Mouse (Mus musculus) gastrocnemius, adult 8-10 months (tissue): ENCODE measurements around the gene Ap3b1. TPM values are rescaled to one million over a fixed set of nuclear protein-coding genes. Genes with fewer than 3 reads are reported as not detected.
A peak's percentile ranks its signal among the peaks of the same experiment; 100 is the strongest.

Source experiments
- DNase-seq, 2 experiments: peaks; one replicate each; pipeline ENCODE4 v3.0.0; 2022; ENCODE audit warnings: low spot score in 2 of 2
- total RNA-seq, 4 experiments: library from RNA; stranded (reverse); gene quantifications; 2 replicates each; pipeline ENCODE4 v1.2.4; 2022

Ap3b1 gene
- total RNA-seq, 4 experiments from 2014 or later = 23.8 to 25.9 (median 24.7) TPM

DNA sequence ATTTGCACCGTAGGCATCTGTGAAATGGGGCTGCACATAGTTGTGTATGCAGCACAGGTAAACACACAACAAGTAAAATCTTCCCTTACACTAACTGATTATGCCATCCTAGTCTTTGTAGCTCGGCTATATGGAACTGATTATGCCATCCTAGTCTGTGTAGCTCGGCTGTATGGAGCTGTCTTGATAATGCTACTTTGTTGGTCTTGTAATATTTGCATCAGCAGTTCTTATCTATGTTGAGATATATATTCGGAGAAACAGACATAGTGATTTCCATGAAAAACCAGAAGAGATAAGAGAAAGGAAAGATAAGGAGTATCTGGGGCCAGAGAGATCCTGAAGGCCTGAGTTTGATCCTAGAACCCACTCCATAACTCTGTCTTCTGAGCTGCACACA is 178.6 kb downstream of the Ap3b1 start:
- DNase-seq = no peak

- DNase-seq = no peak
Observed at GRCm38 (mm10) chr13:94539851-94540646, 181.3 kb downstream of the Ap3b1 start.

DNA sequence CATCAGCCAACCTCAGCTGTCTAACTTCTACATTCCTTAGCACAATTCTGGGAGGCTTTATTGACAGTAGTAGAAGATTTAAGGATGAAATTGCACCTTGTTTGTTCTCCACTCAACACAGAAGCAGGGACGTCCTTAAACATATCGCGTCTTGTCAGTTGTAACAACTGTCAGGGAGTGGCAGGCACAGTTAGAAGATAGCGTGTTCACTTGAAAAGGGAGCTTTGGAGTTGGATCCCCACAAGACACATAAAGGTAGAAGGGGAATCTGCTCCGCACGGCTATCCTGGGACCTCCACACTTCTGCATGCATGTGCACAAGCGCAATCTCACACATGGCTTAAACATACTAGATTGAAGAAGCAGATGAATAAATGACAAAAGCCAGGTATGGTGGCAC is 183.3 kb downstream of the Ap3b1 start:
- no peak for DNase-seq

DNA sequence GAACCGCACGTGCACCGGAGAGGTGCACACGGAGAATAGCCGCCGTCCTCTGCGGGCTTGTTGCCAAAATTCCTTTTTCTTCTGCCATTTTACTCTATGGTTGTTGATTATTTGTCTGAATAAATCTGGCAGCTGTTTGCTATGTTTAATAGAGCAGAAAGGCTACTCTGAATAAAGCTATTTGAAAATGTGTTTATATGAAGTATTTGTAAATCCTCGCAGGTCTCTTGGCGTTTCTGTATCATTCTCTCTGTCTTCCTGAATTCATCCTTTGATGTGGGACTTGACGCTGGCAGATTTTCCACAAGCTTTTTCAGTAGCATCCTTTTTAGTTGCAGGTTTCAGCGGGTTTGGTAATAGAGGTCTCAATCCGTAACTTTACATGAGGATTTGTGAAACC is 185.5 kb downstream of the Ap3b1 start:
- no peak for DNase-seq

DNA sequence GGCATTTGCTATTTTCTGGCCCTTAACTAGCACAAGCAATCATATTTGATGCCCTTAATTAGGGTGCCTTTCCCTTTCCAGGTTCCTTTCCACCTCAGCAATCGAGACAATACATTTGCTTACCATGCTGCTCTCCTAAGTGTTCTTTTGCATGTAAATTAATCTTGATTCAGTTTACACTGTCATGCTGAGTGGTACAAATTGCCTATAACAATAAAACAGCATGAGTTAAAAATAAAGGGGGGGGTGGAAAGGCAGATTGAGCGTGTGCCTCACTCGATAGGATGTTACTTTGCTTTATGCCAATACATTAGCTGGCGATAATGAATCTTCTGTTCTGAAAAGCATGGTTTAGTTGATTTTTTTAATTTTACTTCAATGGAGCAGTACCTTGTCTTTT is 187.0 kb downstream of the Ap3b1 start:
- DNase-seq = no peak

DNA sequence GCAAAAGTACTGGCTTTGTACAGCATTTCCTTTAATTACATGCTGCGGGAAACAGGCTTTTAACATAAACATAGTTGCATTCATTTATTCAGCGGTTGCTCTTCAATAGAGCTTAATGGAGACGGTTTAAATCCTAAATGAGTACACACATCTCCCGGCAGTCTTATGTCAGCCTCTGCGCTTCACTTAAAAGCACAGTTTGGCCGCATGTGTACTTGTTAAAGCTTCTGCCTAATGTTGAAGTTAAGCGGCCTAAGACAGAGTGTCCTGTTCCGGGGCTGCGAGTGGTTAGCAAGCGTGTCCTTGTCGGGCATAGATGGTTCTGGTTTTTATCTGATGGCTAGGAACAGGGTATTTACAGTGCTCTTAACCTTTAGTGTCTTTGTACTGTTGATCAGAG is 187.5 kb downstream of the Ap3b1 start:
- DNase-seq = no peak

DNA sequence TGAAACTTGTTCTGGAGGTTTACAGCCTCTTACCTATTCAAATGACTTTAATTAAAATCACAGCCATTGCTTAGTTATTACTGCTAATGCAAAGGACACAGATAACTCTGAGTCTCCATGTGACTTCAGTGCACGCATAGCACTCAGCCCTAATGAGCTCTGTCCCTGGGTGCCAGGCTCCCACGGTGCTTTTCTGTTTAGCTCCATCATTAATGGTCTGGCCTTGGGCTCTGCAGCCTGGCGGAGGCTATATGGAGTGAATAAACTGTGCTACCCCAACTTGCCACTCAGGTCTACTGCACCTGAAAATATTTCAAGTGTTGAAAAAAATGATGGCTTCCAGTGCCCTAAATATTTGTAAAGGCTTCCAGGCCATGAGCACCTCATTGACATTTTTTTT is 190.8 kb downstream of the Ap3b1 start:
- no peak for DNase-seq

- no peak for DNase-seq
Observed at GRCm38 (mm10) chr13:94550037-94550436, 191.3 kb downstream of the Ap3b1 start.

GRCm38 (mm10) chr13:94560011-94560410 is 201.3 kb downstream of the Ap3b1 start:
- peak; percentile 42 to 54 for DNase-seq

DNA sequence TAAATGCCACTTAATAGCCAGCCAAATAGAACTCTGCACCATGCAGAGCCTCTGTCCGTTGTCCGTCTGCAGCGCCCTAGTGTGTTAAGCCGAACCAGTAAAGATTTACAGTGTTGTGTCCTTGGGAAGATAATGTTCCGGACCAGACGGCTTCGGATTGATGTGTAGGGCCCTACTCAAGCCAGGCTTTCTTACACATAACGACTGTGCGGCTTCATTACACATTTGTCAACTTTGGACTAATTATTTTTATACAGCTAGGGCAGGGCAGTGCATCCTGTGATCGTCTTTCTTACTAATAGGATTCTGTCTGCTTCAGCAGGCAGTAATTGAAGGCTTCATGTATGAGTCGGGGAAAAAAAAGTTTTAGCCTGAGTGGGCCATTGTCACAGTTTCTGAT is 202.1 kb downstream of the Ap3b1 start:
- no peak for DNase-seq

DNA sequence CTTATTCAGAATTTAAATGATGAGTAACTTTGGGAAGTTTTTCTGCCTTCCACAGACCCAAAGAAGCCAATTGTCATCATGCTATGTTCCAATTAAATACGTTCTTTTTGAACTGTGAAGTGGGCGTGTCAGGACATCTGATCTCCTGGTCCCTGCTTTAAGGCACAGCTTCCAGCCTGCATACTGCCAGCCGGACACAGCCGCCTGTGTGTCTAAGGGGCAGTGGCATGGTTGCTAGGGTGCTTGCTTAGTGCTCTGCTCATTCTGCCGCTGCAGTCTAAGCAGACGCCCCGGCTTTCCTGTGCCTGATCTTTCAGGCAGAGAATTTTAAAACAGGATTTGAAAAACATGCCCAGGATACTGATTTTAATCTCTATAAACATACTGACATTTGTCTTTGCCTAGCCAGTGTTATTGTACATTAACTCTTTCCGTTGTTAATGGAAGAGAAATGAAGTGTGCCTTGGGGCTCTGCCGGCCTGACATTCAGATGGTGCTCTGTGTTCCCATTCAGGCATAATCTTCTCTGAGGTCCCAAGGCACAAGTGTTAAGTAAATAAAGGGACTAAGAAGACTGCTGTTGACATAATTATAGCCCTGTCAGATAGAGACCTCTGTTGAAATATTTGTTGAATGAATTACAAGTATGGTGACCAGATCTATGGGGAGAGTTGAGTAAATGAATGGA is 204.0 kb downstream of the Ap3b1 start:
- no peak for DNase-seq

DNA sequence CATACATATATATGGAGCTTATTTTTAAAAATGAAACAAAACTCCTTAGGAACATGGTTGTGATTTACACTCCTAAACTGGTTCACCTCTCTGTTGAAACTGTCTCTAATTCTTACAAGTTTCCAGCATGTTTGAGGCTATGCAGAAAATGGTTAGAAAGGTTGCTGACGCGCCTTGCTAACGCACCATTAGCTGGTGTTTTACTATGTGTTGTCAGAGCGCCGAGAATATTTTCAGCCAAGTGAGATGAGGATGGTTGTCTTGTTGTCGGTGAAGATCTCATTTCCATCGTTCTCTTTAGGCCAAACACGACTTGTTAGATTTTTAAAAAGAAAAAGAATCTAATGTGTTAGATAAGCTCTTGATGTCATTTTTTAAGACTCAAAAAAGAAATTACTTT is 205.1 kb downstream of the Ap3b1 start:
- no peak for DNase-seq

DNA sequence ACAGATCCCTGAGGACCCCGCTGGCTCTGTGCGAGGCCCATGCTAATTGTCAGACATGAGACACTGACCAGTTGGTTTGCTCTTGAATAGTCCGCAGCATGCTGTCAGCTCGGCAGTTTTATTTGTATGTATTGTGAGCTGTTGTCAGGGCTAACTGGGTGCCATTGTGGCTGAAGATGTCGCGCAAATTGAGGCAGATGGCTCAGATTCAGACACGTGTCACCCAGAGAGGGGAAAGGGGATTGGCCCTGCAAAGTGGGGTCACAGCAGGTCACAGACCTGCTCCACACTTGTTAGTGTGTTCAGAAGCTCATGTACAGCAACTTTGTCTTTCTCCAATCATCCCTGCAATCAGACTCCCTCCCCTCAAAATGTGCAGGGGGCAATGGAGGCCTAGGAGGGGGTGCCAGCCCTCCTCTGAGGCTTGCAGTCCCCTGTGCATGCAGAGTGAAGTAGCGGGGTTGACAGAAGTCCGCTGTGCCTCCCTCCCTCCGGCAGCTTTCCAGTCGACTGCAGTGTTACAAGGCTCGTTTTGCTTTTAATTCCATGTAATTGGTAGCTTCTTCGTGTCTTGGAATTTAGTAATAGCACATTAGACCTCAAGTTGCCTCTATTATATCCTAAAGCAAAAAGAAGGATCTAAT is 205.7 kb downstream of the Ap3b1 start:
- DNase-seq = no peak

DNA sequence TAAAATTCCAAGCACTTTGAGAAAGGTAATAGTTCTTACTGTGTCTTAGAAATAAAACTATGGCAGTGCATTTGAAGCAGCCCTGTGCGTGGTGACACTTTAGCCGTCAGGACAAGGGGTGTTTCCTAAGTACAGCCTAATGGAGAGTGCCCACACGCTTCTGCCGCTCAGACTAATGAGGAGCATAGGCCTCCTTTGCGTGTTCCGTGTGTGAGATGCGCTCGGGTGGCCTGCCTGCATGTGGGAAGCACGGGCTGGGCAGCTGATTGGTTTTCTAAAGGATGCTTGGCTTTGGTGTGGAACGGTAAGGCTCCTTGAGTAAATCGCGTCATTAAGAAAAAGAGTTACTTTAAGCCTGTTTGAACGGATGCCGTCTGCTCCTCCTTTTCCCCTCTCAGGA is 206.4 kb downstream of the Ap3b1 start:
- DNase-seq = no peak

GRCm38 (mm10) chr13:94565616-94566015 is 206.9 kb downstream of the Ap3b1 start:
- DNase-seq = no peak

DNA sequence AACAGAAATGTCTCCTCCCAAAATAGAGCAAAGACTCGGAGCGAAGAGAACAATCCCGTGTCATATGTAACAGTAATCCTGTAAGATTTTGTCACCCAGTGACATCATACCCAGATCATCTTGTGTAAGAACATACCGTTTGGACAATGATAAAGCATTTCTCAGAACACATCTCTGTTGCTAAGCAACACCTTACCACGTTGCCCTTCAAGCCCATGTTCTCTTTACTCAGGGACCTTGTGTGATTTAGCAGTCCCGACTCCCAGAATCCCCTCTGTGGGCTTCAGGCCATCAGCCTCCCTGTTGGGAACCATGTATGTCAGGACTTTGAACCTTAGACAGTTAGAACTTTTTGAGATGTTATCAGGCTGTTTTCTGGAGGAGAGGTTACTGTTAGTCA is 209.0 kb downstream of the Ap3b1 start:
- no peak for DNase-seq

DNA sequence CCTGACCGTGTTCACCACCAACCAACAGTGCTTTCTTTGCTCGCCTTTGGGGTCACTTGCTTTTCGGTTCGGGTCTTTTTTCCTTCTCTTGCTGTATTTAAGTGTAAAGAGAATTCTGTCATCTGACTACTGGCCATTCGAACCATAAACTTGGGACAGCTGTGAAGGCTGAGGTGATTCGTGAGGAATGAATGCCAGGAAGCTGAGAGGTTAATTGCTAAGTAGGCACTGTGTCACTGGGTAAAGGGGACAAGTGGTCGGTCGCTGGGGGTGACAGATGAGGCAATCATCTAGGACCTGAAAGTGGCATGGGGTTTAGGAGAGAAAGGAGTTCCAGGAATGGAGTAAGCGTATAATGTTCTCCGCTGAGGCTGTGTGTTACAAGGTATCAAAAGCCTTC is 212.2 kb downstream of the Ap3b1 start:
- DNase-seq = no peak

DNA sequence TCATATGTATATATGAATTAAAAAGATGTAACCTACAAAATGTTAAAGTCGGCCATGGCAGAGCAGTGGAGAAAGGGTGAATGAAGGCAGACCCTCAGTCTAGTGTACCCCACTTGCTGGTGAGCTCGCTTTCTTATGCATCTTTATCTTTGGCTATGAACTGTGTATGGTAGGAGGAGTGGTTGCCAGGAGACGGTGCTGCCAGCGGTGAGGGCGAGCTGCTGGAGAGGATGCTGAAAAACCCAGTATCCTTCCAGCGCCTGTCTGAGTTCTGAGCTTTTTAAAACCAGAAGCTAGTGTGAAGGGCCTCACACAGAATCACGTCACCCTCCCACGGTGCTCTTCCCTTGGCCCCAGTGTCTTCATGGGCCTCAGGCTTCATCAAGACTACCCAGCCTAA is 214.6 kb downstream of the Ap3b1 start:
- DNase-seq = no peak

- no peak for DNase-seq
Observed at GRCm38 (mm10) chr13:94573833-94574232, 215.1 kb downstream of the Ap3b1 start.

GRCm38 (mm10) chr13:94575607-94576398 is 217.0 kb downstream of the Ap3b1 start:
- no peak for DNase-seq

DNA sequence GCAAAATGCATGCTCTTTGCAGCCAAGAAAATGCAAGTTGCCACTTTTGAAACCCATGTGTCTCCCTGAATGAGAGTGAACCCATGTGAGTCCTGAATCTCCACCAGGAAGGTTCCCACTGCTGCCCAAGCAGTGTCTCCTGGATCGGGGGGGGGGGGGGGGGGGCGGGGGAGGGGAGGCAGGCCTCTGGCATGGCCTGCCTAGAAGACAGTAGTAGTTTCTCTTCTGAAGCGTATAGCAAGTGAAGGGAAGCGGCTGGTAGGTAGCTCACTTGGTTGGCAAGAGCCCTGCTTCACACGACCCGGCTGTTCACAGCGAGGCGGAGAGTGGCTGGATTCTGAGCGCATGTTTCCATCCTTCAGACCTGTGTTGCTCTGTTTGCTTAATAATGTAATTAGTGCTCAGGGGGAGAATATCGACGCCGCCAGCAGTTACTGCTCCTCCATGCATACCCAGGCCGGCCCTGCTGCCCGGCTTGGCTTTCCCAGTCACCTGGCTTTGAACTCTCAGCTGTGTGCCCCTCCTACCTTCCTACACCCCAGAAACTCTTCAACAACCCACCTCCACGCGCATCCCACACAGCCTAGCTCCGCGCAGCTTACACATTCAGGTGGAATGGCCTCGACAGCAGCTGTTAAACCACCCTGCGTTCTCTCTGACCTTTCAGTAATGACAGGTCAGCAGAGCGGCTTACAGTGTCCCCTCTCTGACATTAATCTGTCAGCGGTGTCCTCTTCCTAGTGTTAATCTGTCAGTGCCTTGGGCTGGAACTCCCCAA is 217.8 kb downstream of the Ap3b1 start:
- no peak for DNase-seq
